Mouse (Mus musculus) liver, embryonic 14.5 days (tissue): ENCODE measurements around the gene Polh. TPM values are rescaled to one million over a fixed set of nuclear protein-coding genes. Genes with fewer than 3 reads are reported as not detected.

Experiments used
- ATAC-seq: fragments of 200-750 bp; cut with Nextera tagmentation; 2 replicates; pipeline ENCODE4 v1.8.0; 2017; ENCODE audit warnings: moderate number of reproducible peaks, mild to moderate bottlenecking, moderate library complexity; ENCODE audit not compliant: insufficient read depth
- DNase-seq, 3 experiments: peaks; one replicate each; pipeline ENCODE4 v3.0.0-alpha.2; 2012 to 2013; ENCODE audit warnings: low read depth in 3 of 3, low spot score in 3 of 3
- H3K27ac ChIP-seq: fragments of 300-500 bp; sonication (generic); 2 replicates; pipeline ENCODE4 v1.5.1; 2014; ENCODE audit warnings: moderate library complexity, mild to moderate bottlenecking, control low read depth, inconsistent platforms
- H3K27me3 ChIP-seq: fragments of 300-500 bp; sonication (generic); 2 replicates; pipeline ENCODE4 v1.6.1; 2014; ENCODE audit warnings: mild to moderate bottlenecking, low read length, moderate library complexity; ENCODE audit not compliant: control insufficient read depth, insufficient read depth
- H3K36me3 ChIP-seq: fragments of 300-500 bp; sonication (generic); replicated peaks from 2 replicates; pipeline ENCODE4 v1.6.1; 2014; ENCODE audit warnings: low read depth; ENCODE audit not compliant: control insufficient read depth, insufficient read depth
- H3K4me1 ChIP-seq, 2 experiments: fragments of 200-500 bp in 1 of 2; fragments of 300-500 bp in 1 of 2; sonication (generic) in 1 of 2; replicated peaks; 2 replicates each; pipeline ENCODE4 v1.6.1; 2012 to 2014; ENCODE audit warnings: antibody characterized with exemption in 1 of 2, inconsistent platforms in 1 of 2, low read length in 1 of 2; ENCODE audit not compliant: control insufficient read depth in 2 of 2, insufficient read depth in 2 of 2
- H3K4me2 ChIP-seq: fragments of 300-500 bp; sonication (generic); 2 replicates; pipeline ENCODE4 v1.6.1; 2014; ENCODE audit warnings: low read depth, mild to moderate bottlenecking, control low read depth, moderate library complexity
- H3K4me3 ChIP-seq, 2 experiments: fragments of 200-500 bp in 1 of 2; fragments of 300-500 bp in 1 of 2; sonication (generic) in 1 of 2; 2 replicates each; pipeline ENCODE4 v1.5.1; 2012 to 2014; ENCODE audit warnings: low read depth in 2 of 2, low read length in 2 of 2, mild to moderate bottlenecking in 2 of 2, control low read depth in 1 of 2, inconsistent platforms in 1 of 2, moderate library complexity in 1 of 2; ENCODE audit not compliant: insufficient read depth in 1 of 2
- H3K9ac ChIP-seq: fragments of 300-500 bp; sonication (generic); replicated peaks from 2 replicates; pipeline ENCODE4 v1.6.1; 2014; ENCODE audit warnings: mild to moderate bottlenecking, control low read depth, moderate library complexity
- H3K9me3 ChIP-seq: fragments of 300-500 bp; sonication (generic); 2 replicates; pipeline ENCODE4 v1.6.1; 2016; ENCODE audit warnings: low read length, mixed read lengths; ENCODE audit not compliant: control insufficient read depth
- CTCF ChIP-seq: IDR thresholded peaks from 2 replicates; pipeline ENCODE4 v1.5.1; 2016; ENCODE audit warnings: antibody characterized with exemption, low read depth, control low read depth
- EP300 ChIP-seq: IDR thresholded peaks from 2 replicates; pipeline ENCODE4 v1.6.1; 2016; ENCODE audit warnings: antibody characterized with exemption, low read depth
- WGBS: fragments of 180-500 bp; shearing (Covaris S2); extraction: QIAGEN DNeasy Blood & Tissue Kit; methylation state at CpG from one replicate; pipeline ENCODE4 v1.1.7; 2014; ENCODE audit not compliant: insufficient replicate concordance; 5-methylcytosine and 5-hydroxymethylcytosine counted together
- microRNA counts: library from miRNA; unstranded; fragments of <30 nt; microRNA quantifications from one replicate; lab custom pipeline; 2016
- microRNA-seq: library from miRNA; unstranded; fragments of <30 nt; microRNA quantifications from one replicate; pipeline ENCODE4, GENCODE M21; 2016
- polyA plus RNA-seq, 2 experiments: library from polyadenylated mRNA; depleted of rRNA in 1 of 2; stranded (reverse) in 1 of 2; unstranded in 1 of 2; fragments of >200 nt; fragmentation: Nextera tagmentation in 1 of 2; extraction: Ambion mirVana in 1 of 2; gene quantifications; 2 replicates each; pipeline versions ENCODE4 v1.2.1 to v1.2.3; 2012 to 2014

Polh gene
- polyA plus RNA-seq, 2 experiments: 7.8 to 9.7 TPM

- DNase-seq: no peak
- Histone ChIP-seq H3K4me1 (no peaks in the 10 kb centered on the region), H3K9me3 (no peaks in the 10 kb centered on the region), H3K9ac (no peak overlapping the region), H3K4me3 (no peak overlapping the region), H3K27ac (no peak overlapping the region), H3K27me3 (no peaks in the 10 kb centered on the region), H3K4me2 (no peak overlapping the region), H3K36me3 (peaks cover 20% of the 10 kb centered on the region)
- 83% methylated on average over 12 of the region's 12 CpGs for WGBS
- no peak for TF ChIP-seq CTCF
- no peak for TF ChIP-seq EP300
- ATAC-seq: no peak
Measured at GRCm38 (mm10) chr17:46123953-46124700, 78.3 kb downstream of the Polh start.

- peaks cover 19% of the 10 kb centered on the region for H3K36me3 ChIP-seq
- no peaks in the 10 kb centered on the region for H3K27me3 ChIP-seq
- H3K9me3 ChIP-seq: no peaks in the 10 kb centered on the region
- ATAC-seq: no peak
- H3K4me2 ChIP-seq: no peak overlapping the region
- no peak overlapping the region for H3K9ac ChIP-seq
- no peak overlapping the region for H3K4me3 ChIP-seq
- no peak overlapping the region for H3K27ac ChIP-seq
- no peaks in the 10 kb centered on the region for H3K4me1 ChIP-seq
- 78% methylated on average over 4 of the region's 4 CpGs for WGBS
- no peak for DNase-seq
- TF ChIP-seq CTCF: no peak
- TF ChIP-seq EP300: no peak
Measured at GRCm38 (mm10) chr17:46123285-46123684, 79.2 kb downstream of the Polh start.

GRCm38 (mm10) chr17:46122791-46123190, 79.7 kb downstream of the Polh start:
- Histone ChIP-seq H3K4me1 (no peaks in the 10 kb centered on the region), H3K4me3 (no peak overlapping the region), H3K27ac (no peak overlapping the region), H3K4me2 (no peak overlapping the region), H3K27me3 (no peaks in the 10 kb centered on the region), H3K9ac (no peak overlapping the region), H3K9me3 (no peaks in the 10 kb centered on the region), H3K36me3 (peaks cover 15% of the 10 kb centered on the region)
- no peak for ATAC-seq
- TF ChIP-seq CTCF: no peak
- TF ChIP-seq EP300: no peak
- DNase-seq: no peak
- WGBS: 91% methylated on average over 4 of the region's 4 CpGs

MicroRNAs encoded within 50 kb of the gene (microRNA counts, 519-probe panel; counts per million panel counts)
- microRNA mmu-miR-693-3p (lab: Ali Mortazavi, UCI) (69.9 counts per million), microRNA mmu-miR-693-5p (lab: Ali Mortazavi, UCI) (69.9 counts per million)

Small RNA genes lying within 50 kb of the gene (microRNA-seq; reads per million reads assigned to microRNA genes)
- 4.2 reads per million, percentile 3 among the genes with 10 or more reads in this experiment for gene Mir693

Other genes with a start within 250 kb of the Polh start
- gene Vegfa, start 170.3 kb downstream of the Polh start, polyA plus RNA-seq (2012; rRNA removed): 27.9 and 33.9 TPM in 2 replicates
- gene Vegfa, start 170.3 kb downstream of the Polh start, polyA plus RNA-seq (2014; fragmentation: Nextera tagmentation; extraction: Ambion mirVana): 1.2 and 1.7 TPM in 2 replicates
- gene Mrps18a, start 91.7 kb downstream of the Polh start, polyA plus RNA-seq (2012; rRNA removed): 22.8 and 29.7 TPM in 2 replicates
- gene Mrps18a, start 91.7 kb downstream of the Polh start, polyA plus RNA-seq (2014; fragmentation: Nextera tagmentation; extraction: Ambion mirVana): 65.2 and 68.5 TPM in 2 replicates
- gene Rsph9, start 58.4 kb downstream of the Polh start, polyA plus RNA-seq (2012; rRNA removed): 0.39 and 0.63 TPM in 2 replicates
- gene Rsph9, start 58.4 kb downstream of the Polh start, polyA plus RNA-seq (2014; fragmentation: Nextera tagmentation; extraction: Ambion mirVana): 0.71 and 0.77 TPM in 2 replicates
- gene Mad2l1bp, start 49.1 kb downstream of the Polh start, polyA plus RNA-seq (2012; rRNA removed): 25.3 and 25.6 TPM in 2 replicates
- 36.0 and 37.2 TPM in 2 replicates for gene Mad2l1bp, start 49.1 kb downstream of the Polh start, polyA plus RNA-seq (2014; fragmentation: Nextera tagmentation; extraction: Ambion mirVana)
- 81.0 and 98.3 TPM in 2 replicates for gene Gtpbp2, start 41.6 kb downstream of the Polh start, polyA plus RNA-seq (2012; rRNA removed)
- gene Gtpbp2, start 41.6 kb downstream of the Polh start, polyA plus RNA-seq (2014; fragmentation: Nextera tagmentation; extraction: Ambion mirVana): 18.2 and 20.7 TPM in 2 replicates
- 12.8 and 15.3 TPM in 2 replicates for gene Xpo5, start 137 bp upstream of the Polh start, polyA plus RNA-seq (2012; rRNA removed)
- 17.9 and 19.1 TPM in 2 replicates for gene Xpo5, start 137 bp upstream of the Polh start, polyA plus RNA-seq (2014; fragmentation: Nextera tagmentation; extraction: Ambion mirVana)
- gene Polr1c, start 45.4 kb upstream of the Polh start, polyA plus RNA-seq (2012; rRNA removed): 29.7 and 40.8 TPM in 2 replicates
- gene Polr1c, start 45.4 kb upstream of the Polh start, polyA plus RNA-seq (2014; fragmentation: Nextera tagmentation; extraction: Ambion mirVana): 37.3 and 42.5 TPM in 2 replicates
- gene Yipf3, start 45.4 kb upstream of the Polh start, polyA plus RNA-seq (2012; rRNA removed): 22.4 and 23.2 TPM in 2 replicates
- 38.1 and 42.5 TPM in 2 replicates for gene Yipf3, start 45.4 kb upstream of the Polh start, polyA plus RNA-seq (2014; fragmentation: Nextera tagmentation; extraction: Ambion mirVana)
- 0.11 and 0.17 TPM in 2 replicates for gene Lrrc73, start 50.9 kb upstream of the Polh start, polyA plus RNA-seq (2012; rRNA removed)
- gene Lrrc73, start 50.9 kb upstream of the Polh start, polyA plus RNA-seq (2014; fragmentation: Nextera tagmentation; extraction: Ambion mirVana): 0.08 TPM in 1 of 2 replicates, not detected in the other
- gene Tjap1, start 80.4 kb upstream of the Polh start, polyA plus RNA-seq (2012; rRNA removed): 11.0 and 12.0 TPM in 2 replicates
- gene Tjap1, start 80.4 kb upstream of the Polh start, polyA plus RNA-seq (2014; fragmentation: Nextera tagmentation; extraction: Ambion mirVana): 7.7 and 8.5 TPM in 2 replicates
- gene Dlk2, start 94.8 kb upstream of the Polh start, polyA plus RNA-seq (2012; rRNA removed): 0.02 and 0.13 TPM in 2 replicates
- gene Dlk2, start 94.8 kb upstream of the Polh start, polyA plus RNA-seq (2014; fragmentation: Nextera tagmentation; extraction: Ambion mirVana): not detected in 2 replicates
- gene Abcc10, start 125.7 kb upstream of the Polh start, polyA plus RNA-seq (2012; rRNA removed): 1.7 TPM in 2 replicates
- 0.90 and 0.94 TPM in 2 replicates for gene Abcc10, start 125.7 kb upstream of the Polh start, polyA plus RNA-seq (2014; fragmentation: Nextera tagmentation; extraction: Ambion mirVana)
- 1.1 and 2.1 TPM in 2 replicates for gene Zfp318, start 181.1 kb upstream of the Polh start, polyA plus RNA-seq (2012; rRNA removed)
- 1.5 and 1.9 TPM in 2 replicates for gene Zfp318, start 181.1 kb upstream of the Polh start, polyA plus RNA-seq (2014; fragmentation: Nextera tagmentation; extraction: Ambion mirVana)
- gene Crip3, start 226.3 kb upstream of the Polh start, polyA plus RNA-seq (2012; rRNA removed): 0.05 TPM in 1 of 2 replicates, not detected in the other
- gene Crip3, start 226.3 kb upstream of the Polh start, polyA plus RNA-seq (2014; fragmentation: Nextera tagmentation; extraction: Ambion mirVana): not detected in 2 replicates
- gene Slc22a7, start 235.8 kb upstream of the Polh start, polyA plus RNA-seq (2012; rRNA removed): 0.03 and 0.04 TPM in 2 replicates
- 0.09 TPM in 1 of 2 replicates, not detected in the other for gene Slc22a7, start 235.8 kb upstream of the Polh start, polyA plus RNA-seq (2014; fragmentation: Nextera tagmentation; extraction: Ambion mirVana)